Mouse (Mus musculus) hindbrain, embryonic 11.5 days (tissue): ENCODE results near the gene Prr12. TPM values are rescaled to one million over a fixed set of nuclear protein-coding genes. Genes with fewer than 3 reads are reported as not detected.
A peak's percentile ranks its signal among the peaks of the same experiment; 100 is the strongest.

Experiments
- ATAC-seq: fragments of 200-750 bp; cut with Nextera tagmentation; 2 replicates; pipeline ENCODE4 v1.8.0; 2017; ENCODE audit warnings: mild to moderate bottlenecking, moderate TSS enrichment, moderate library complexity; ENCODE audit not compliant: low FRiP score
- DNase-seq: peaks from one replicate; pipeline ENCODE4 v3.0.0-alpha.2; 2015; ENCODE audit warnings: low spot score
- H3K27ac ChIP-seq: fragments of 300-500 bp; sonication (generic); 2 replicates; pipeline ENCODE4 v1.5.1; 2014; ENCODE audit warnings: mild to moderate bottlenecking, low read depth, low read length
- H3K27me3 ChIP-seq: fragments of 300-500 bp; sonication (generic); 2 replicates; pipeline ENCODE4 v1.6.1; 2014; ENCODE audit warnings: mild to moderate bottlenecking, low read length, moderate library complexity, mixed read lengths; ENCODE audit not compliant: control insufficient read depth, insufficient read depth
- H3K36me3 ChIP-seq: fragments of 300-500 bp; sonication (generic); 2 replicates; pipeline ENCODE4 v1.6.1; 2014; ENCODE audit warnings: mild to moderate bottlenecking, low read length, moderate library complexity, mixed read lengths; ENCODE audit not compliant: control insufficient read depth, insufficient read depth
- H3K4me1 ChIP-seq: fragments of 300-500 bp; sonication (generic); replicated peaks from 2 replicates; pipeline ENCODE4 v1.6.1; 2014; ENCODE audit warnings: low read length, mixed read lengths; ENCODE audit not compliant: control insufficient read depth, insufficient read depth
- H3K4me2 ChIP-seq: fragments of 300-500 bp; sonication (generic); replicated peaks from 2 replicates; pipeline ENCODE4 v1.6.1; 2014; ENCODE audit warnings: mild to moderate bottlenecking, low read depth, low read length
- H3K4me3 ChIP-seq: fragments of 300-500 bp; sonication (generic); 2 replicates; pipeline ENCODE4 v1.5.1; 2014; ENCODE audit warnings: low read depth, low read length
- H3K9ac ChIP-seq: fragments of 300-500 bp; sonication (generic); 2 replicates; pipeline ENCODE4 v1.6.1; 2014; ENCODE audit warnings: low read depth, low read length
- H3K9me3 ChIP-seq: fragments of 300-500 bp; sonication (generic); 2 replicates; pipeline ENCODE4 v1.6.1; 2016; ENCODE audit warnings: low read length; ENCODE audit not compliant: control insufficient read depth
- WGBS: fragments of 180-500 bp; shearing (Covaris S2); extraction: QIAGEN DNeasy Blood & Tissue Kit; methylation state at CpG from one replicate; pipeline ENCODE4 v1.1.7; 2014; 5-methylcytosine and 5-hydroxymethylcytosine counted together
- polyA plus RNA-seq: library from polyadenylated mRNA; unstranded; fragments of >200 nt; fragmentation: Nextera tagmentation; extraction: Ambion mirVana; gene quantifications from 2 replicates; pipeline ENCODE4 v1.2.1, GENCODE M21; 2014

Gene Prr12
- polyA plus RNA-seq, 1 experiment from 2014 or later, result 16.0 TPM

DNA sequence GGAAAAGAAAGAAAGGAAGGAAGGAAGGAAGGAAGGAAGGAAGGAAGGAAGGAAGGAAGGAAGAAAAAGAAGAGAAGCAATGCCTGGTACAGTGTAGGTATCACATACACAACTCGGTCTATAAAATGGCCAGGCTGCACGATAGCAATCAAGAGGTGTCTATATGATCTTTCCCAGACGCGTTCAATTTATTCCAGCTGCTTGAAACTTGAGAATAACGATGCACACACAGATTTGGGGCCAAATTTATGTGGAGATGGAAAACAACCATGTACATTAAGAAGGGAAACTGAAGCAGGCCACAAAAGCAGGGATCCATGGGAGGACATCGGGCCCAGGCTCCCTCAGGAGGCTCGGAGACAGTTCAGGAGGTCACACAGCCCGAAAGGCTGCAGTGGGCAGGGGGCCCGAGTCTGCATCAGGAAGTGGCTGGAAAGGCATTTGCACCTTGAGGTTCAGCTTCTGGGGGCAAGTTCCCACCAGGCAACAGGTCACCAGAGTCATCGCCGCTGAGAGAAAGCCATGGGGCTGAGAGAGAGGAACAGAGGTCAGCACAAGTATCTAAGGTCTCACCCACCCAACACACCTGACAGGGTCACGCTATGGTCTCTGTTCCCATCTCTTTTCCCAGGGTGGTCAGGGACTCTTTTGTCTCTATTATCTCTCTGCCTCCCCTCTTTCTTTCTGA lies 40.3 kb upstream of the Prr12 start:
- Histone ChIP-seq H3K4me3 (no peak overlapping the region), H3K4me1 (no peaks in the 10 kb centered on the region), H3K9ac (no peak overlapping the region), H3K36me3 (no peaks in the 10 kb centered on the region), H3K27me3 (no peaks in the 10 kb centered on the region), H3K4me2 (no peak overlapping the region), H3K9me3 (no peaks in the 10 kb centered on the region), H3K27ac (no peak overlapping the region)
- ATAC-seq (no peak), DNase-seq (no peak)
- 59% methylated on average over 12 of the region's 12 CpGs for WGBS

DNA sequence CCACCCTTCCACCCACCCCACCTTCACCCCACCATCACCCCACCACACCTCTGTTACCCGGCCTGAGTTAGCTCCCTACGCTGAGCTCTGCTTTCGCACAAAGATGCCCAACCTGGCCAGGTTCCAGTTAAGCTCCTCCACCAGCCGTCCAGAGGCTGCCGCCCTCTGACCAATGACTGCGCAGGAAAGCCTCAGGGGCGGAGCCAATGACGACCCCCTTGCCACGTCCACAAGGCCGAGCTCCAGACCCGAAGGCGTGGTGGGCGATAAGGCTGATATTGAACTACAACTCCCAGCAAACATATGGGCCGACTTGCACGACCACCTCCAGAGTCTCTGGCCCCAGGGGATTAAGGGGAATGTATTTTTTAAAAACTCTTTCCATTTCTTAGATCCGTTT lies 39.4 kb upstream of the Prr12 start, which contains the start of gene Rcn3:
TSS of gene Rcn3 (minus strand) at position 174 of the 400 bp plus-strand sequence.
- Histone ChIP-seq H3K9me3 (no peaks in the 10 kb centered on the region), H3K27ac (no peak within 1 kb of the TSS), H3K27me3 (no peaks in the 10 kb centered on the region), H3K4me3 (peak within 1 kb of the TSS; percentile 43), H3K4me2 (peak within 1 kb of the TSS; percentile 57), H3K4me1 (no peaks in the 10 kb centered on the region), H3K36me3 (no peaks in the 10 kb centered on the region), H3K9ac (peak within 1 kb of the TSS; percentile 53)
- ATAC-seq (peak; percentile 93), DNase-seq (peak; percentile 92)
- 0% methylated on average over 16 of the region's 16 CpGs for WGBS

DNA sequence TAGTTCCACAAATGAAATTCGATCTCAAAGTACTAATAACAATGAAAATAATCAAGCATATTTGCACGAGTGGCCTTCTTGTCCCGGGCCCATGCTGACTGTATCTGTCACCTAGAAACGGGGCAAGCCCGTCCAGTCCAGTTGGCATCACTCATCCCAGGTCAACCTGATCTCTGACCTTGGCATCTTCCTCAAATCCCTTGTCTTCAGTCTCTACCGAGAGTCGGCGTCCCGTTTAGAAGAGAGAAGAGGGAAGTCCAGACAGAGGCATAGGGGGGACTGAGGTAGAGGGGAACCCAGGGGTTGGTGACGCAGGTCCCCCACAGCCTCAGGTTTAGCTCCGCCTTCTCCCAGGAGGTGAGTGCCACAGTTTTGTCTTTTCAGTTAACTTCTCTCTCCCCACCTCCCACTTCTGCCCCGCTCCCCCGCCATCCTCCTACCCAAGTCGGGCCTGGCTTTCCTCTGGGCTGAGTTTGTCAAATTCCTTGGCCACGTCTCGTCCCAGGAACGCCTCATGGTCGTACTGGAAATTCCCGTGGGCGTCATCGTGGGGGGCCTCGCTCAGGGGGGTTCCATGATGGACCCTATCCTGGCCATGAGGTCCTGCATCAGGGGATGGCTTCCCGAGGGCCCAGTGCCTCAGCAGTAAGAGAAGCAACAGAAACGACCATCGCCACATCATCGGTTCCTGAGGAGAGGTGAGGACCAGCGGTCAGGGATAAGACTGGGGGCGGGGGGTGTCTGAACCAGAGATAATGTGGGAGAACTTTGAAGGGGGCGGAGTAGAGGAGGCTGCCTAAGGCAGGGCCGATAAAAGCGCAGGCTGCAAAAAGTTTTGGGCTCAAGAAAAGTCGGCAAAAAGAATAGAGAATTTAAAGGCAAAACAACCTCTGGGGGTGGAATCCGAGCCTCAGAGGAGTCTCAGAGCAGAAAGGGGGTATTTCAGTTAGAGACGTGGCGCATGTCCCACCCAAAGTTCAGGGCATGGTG lies 38.6 kb upstream of the Prr12 start:
- Histone ChIP-seq H3K36me3 (peaks cover 5% of the 10 kb centered on the region; the same call in 1 of the 2 replicates), H3K9me3 (no peaks in the 10 kb centered on the region), H3K27me3 (no peaks in the 10 kb centered on the region), H3K4me2 (peak overlapping the region; percentile 57), H3K4me1 (no peaks in the 10 kb centered on the region), H3K4me3 (peak overlapping the region; percentile 43), H3K27ac (no peak overlapping the region), H3K9ac (peak overlapping the region; percentile 53)
- WGBS, result 15% methylated on average over 35 of the region's 35 CpGs
- DNase-seq (peak; percentile 47), ATAC-seq (peak; percentile 31; the same call in 1 of the 2 replicates)

DNA sequence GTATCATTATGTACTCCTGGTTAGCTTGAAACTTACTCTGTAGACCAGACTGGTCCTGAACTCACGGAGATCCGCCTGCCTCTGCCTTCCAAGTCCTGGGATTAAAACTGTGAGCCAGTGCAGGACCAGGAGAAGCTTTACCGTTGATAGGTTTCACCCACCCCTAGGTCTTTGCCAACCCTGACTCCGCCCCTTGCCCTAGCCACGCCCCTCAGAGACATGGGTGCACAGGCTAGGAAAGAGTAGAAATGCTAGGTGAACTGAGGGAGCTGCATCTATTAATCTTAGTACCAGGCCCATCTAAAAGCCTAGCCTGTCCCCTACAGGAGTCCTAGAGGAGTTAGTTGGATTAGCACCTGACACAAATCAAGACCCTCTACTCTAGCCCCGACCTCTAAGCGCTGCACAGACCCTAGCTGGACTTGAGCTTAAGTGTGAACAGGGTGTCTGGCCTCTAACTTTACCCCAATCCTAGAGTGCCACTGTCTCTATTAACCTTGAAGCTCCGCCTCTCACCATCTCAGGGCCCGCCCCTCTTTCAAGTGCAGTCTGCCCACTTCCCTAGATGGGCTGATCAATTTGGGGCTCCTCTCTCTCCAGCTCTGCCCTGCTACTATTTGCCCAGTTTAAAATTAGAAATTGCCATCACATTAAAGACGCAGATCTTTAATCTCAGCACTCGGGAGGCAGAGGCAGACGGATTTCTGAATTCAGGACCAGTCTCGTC lies 37.7 kb upstream of the Prr12 start:
- no peaks in the 10 kb centered on the region for H3K4me1 ChIP-seq
- 83% methylated on average over 13 of the region's 13 CpGs for WGBS
- no peaks in the 10 kb centered on the region for H3K27me3 ChIP-seq
- no peaks in the 10 kb centered on the region for H3K9me3 ChIP-seq
- H3K36me3 ChIP-seq, result peaks cover 7% of the 10 kb centered on the region; the same call in 1 of the 2 replicates
- DNase-seq, result no peak
- H3K4me3 ChIP-seq, result no peak overlapping the region
- ATAC-seq, result no peak
- no peak overlapping the region for H3K4me2 ChIP-seq
- no peak overlapping the region for H3K9ac ChIP-seq
- H3K27ac ChIP-seq, result no peak overlapping the region

DNA sequence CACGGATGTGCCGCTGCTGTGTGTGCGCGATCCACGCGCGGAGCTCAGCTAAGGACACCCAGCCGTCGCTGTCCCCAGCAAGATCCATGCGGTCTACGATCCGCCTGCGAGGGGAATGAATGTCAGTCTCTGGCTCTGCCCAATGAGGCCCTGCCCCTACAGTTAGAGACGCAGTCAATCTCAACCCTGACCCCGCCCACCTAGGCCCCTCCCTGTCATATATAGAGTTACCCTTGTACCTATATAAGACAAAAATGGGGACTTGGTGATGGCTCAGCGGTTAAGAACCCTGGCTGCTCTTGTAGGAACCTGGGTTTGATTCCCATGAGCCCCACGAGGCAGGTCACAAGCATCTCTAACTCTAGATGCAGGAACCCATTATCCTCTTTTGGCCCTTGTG lies 35.9 kb upstream of the Prr12 start:
- Histone ChIP-seq H3K4me1 (no peaks in the 10 kb centered on the region), H3K27ac (no peak overlapping the region), H3K9ac (no peak overlapping the region), H3K4me3 (no peak overlapping the region), H3K9me3 (no peaks in the 10 kb centered on the region), H3K36me3 (peaks cover 7% of the 10 kb centered on the region; the same call in 1 of the 2 replicates), H3K27me3 (no peaks in the 10 kb centered on the region), H3K4me2 (no peak overlapping the region)
- 91% methylated on average over 17 of the region's 17 CpGs for WGBS
- ATAC-seq (no peak), DNase-seq (no peak)

DNA sequence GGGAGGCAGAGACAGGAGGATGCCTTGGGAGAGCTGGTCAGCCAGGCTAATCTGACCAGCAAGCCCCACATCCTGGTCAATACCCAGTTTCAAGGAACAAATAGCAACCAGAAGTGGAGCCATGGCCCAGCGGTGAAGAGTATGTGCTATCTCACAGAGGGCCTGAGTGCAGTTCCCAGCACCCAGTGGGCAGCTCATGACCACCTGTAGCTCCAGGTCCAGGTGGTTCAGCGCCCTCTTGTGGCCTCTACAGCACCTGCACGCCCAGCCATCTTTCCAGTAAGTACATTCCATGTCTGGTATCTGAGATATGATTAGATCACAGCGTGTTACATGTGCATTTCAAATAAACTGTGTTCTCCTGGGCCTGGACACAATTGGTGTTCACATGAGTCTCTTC lies 33.4 kb upstream of the Prr12 start:
- ATAC-seq, result no peak
- H3K9me3 ChIP-seq, result no peaks in the 10 kb centered on the region
- no peaks in the 10 kb centered on the region for H3K27me3 ChIP-seq
- DNase-seq, result no peak
- H3K4me3 ChIP-seq, result no peak overlapping the region
- H3K27ac ChIP-seq, result no peak overlapping the region
- no peak overlapping the region for H3K9ac ChIP-seq
- no peak overlapping the region for H3K4me2 ChIP-seq
- H3K36me3 ChIP-seq, result peaks cover 7% of the 10 kb centered on the region; the same call in 1 of the 2 replicates
- H3K4me1 ChIP-seq, result no peaks in the 10 kb centered on the region
- WGBS, result 77% methylated on average over 4 of the region's 4 CpGs

DNA sequence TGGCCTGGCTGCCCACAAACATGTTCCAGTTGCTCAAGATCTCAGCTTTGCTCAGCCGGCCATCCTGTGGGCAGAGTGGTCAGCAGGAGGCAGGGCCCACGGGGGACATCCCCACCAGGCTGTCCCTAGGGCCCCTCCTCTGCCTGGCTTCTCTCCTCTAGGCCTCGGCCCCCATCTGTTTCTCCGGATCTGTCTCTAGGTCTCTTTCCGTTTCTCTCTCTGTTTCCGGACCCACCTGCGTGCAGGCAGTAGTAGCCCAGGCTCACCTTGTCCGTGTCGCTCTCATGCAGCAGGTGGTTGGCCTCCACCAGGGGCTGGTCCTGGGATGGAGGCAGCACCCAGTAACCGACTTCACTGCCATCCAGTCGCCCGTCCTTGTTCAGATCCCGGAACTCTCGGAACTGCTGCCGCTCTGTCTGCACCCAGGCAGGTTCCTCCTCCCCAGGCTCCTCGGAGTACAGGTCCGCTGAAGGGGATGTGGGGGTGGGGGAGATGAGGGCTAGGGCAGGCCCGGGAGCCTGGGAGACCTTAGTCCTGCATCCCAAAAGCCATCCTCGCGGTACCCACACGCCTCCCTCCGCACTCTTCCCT lies 30.7 kb upstream of the Prr12 start:
- peaks cover 7% of the 10 kb centered on the region; the same call in 1 of the 2 replicates for H3K36me3 ChIP-seq
- H3K4me2 ChIP-seq, result no peak overlapping the region
- no peak for ATAC-seq
- DNase-seq, result no peak
- no peaks in the 10 kb centered on the region; the same call in 1 of the 2 replicates for H3K4me1 ChIP-seq
- H3K4me3 ChIP-seq, result no peak overlapping the region
- no peak overlapping the region for H3K27ac ChIP-seq
- no peak overlapping the region for H3K9ac ChIP-seq
- H3K27me3 ChIP-seq, result no peaks in the 10 kb centered on the region
- H3K9me3 ChIP-seq, result no peaks in the 10 kb centered on the region
- 88% methylated on average over 22 of the region's 22 CpGs for WGBS
